Mouse (Mus musculus): ENCODE data around the gene Phlpp1. TPM values are rescaled to one million over a fixed set of nuclear protein-coding genes. Genes with fewer than 3 reads are reported as not detected.

The Phlpp1 gene
- total and polyA plus RNA-seq, 3 experiments = 5.0 to 9.4 TPM; not detected in 1

DNA sequence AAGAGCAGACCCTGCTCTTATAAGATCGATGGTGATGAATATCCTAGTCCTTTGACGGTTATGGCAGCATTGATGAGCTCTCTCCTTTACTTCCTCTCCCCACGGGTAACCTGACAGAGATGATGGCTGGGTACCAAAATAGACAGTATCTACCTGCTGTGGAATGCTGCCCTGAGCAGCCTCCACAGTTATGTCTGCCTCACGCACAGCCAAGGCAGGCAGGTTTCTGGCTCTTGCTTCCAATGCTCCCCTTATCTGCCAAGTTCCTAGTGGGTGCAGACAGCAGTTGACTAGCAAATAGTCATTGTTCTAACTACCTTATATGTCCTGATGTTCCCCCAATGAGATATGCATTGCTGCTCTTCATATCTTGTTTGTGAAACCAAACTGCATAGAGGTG lies 215.7 kb downstream of the Phlpp1 start:
- H3K36me3 ChIP-seq (ENCODE audit: control insufficient read depth in 1 of 2, insufficient read depth in 2 of 2, low read length in 2 of 2) = no peaks in the 10 kb centered on the region
- no peak overlapping the region for H3K4me3 ChIP-seq (ENCODE audit: control insufficient read depth in 1 of 2, insufficient read depth in 1 of 2, low read depth in 2 of 2, low read length in 2 of 2)
- TF ChIP-seq MEF2A (IDR thresholded peaks at IDR 0.05; ENCODE audit: extremely low read depth, insufficient replicate concordance, low read depth, low read length, poor library complexity, severe bottlenecking) (no peak), SIN3A (IDR thresholded peaks at IDR 0.05; ENCODE audit: low read length) (no peak), ELF1 (IDR thresholded peaks at IDR 0.05; ENCODE audit: low read depth, low read length) (no peak), UBTF (IDR thresholded peaks at IDR 0.05; ENCODE audit: borderline replicate concordance, insufficient read depth, low read depth, low read length) (no peak)
- H3K9ac ChIP-seq (ENCODE audit: control insufficient read depth, low read depth, low read length, poor library complexity, severe bottlenecking) = no peak overlapping the region
- no peaks in the 10 kb centered on the region for H3K4me1 ChIP-seq (ENCODE audit: control insufficient read depth in 1 of 2, insufficient read depth in 2 of 2, low read length in 2 of 2)
- no peaks in the 10 kb centered on the region for H3K79me2 ChIP-seq (ENCODE audit: control insufficient read depth, insufficient read depth, low read length, poor library complexity)
- H3K9me3 ChIP-seq (replicated peaks; ENCODE audit: insufficient read depth, low read length) = no peaks in the 10 kb centered on the region
- DNase-seq (ENCODE audit: low read depth, low spot score) = no peak
- H3K27ac ChIP-seq (ENCODE audit: control insufficient read depth, low read depth, low read length) = no peak overlapping the region
- no peaks in the 10 kb centered on the region for H3K27me3 ChIP-seq (ENCODE audit: control insufficient read depth in 1 of 2, insufficient read depth in 2 of 2, low read length in 2 of 2)

DNA sequence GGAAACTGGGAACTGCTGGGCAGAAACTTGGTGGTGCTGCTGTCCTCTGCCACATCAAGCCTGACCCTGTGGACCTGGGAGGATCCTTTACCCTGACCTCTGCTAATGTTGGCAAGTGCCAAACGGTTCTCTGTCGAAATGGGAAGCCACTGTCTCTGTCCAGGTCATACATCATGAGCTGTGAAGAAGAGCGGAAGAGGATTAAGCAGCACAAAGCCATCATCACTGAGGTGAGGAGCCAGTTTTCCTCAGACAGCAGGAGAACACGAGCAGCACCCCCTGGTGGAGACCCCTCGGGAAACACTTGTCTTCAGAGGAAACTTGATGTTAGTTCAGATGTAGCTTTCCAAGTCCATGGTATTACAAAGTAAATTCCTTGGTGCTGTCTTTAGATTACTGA lies 218.1 kb downstream of the Phlpp1 start:
- H3K36me3 ChIP-seq (ENCODE audit: control insufficient read depth in 1 of 2, insufficient read depth in 2 of 2, low read length in 2 of 2) = no peaks in the 10 kb centered on the region
- peak; percentile 80 for DNase-seq (ENCODE audit: low read depth, low spot score)
- H3K9ac ChIP-seq (ENCODE audit: control insufficient read depth, low read depth, low read length, poor library complexity, severe bottlenecking) = no peak overlapping the region
- H3K9me3 ChIP-seq (replicated peaks; ENCODE audit: insufficient read depth, low read length) = no peaks in the 10 kb centered on the region
- H3K27me3 ChIP-seq (ENCODE audit: control insufficient read depth in 1 of 2, insufficient read depth in 2 of 2, low read length in 2 of 2) = no peaks in the 10 kb centered on the region
- no peak overlapping the region for H3K4me3 ChIP-seq (ENCODE audit: control insufficient read depth in 1 of 2, insufficient read depth in 1 of 2, low read depth in 2 of 2, low read length in 2 of 2)
- no peak overlapping the region for H3K27ac ChIP-seq (ENCODE audit: control insufficient read depth, low read depth, low read length)
- TF ChIP-seq ZC3H11A (IDR thresholded peaks at IDR 0.05; ENCODE audit: low read depth, low read length) (peak; percentile 76), CTCF (IDR thresholded peaks at IDR 0.05 in 2 of 3, conservative IDR thresholded peaks at IDR 0.05 in 1 of 3; ENCODE audit: control insufficient read depth in 1 of 3, insufficient read depth in 1 of 3, low read depth in 2 of 3, low read length in 3 of 3, poor library complexity in 1 of 3, severe bottlenecking in 1 of 3) (peak; percentile 86 to 94 (median 93)), SMC3 (IDR thresholded peaks at IDR 0.05; ENCODE audit: low read depth, low read length) (peak; percentile 97), SIN3A (IDR thresholded peaks at IDR 0.05; ENCODE audit: low read length) (0 out of 2 replicates have a peak, but pooled peaks have one; percentile 17), RAD21 (IDR thresholded peaks at IDR 0.05; ENCODE audit: low read depth, low read length) (peak; percentile 77), USF2 (IDR thresholded peaks at IDR 0.05; ENCODE audit: borderline replicate concordance in 1 of 2, insufficient read depth in 1 of 2, low read depth in 1 of 2, low read length in 2 of 2) (no peak)
- H3K4me1 ChIP-seq (ENCODE audit: control insufficient read depth in 1 of 2, insufficient read depth in 2 of 2, low read length in 2 of 2) = no peaks in the 10 kb centered on the region
- H3K79me2 ChIP-seq (ENCODE audit: control insufficient read depth, insufficient read depth, low read length, poor library complexity) = no peaks in the 10 kb centered on the region

DNA sequence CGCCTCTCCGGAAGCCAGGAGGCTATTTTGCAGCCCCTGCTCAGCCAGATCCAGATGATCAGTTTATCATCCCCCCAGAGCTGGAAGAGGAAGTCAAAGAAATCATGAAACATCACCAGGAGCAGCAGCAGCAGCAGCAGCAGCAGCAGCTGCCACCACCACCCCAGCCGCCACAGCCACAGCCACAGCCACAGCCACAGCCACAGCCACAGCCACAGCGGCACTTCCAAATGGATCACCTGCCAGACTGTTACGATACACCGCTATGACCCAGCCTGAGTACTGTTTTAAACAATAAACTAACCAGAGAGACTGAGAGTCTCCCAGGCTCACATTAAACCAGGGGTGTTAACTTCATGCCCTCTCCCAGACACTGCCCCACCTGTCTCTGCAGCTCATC lies 221.5 kb downstream of the Phlpp1 start:
- no peaks in the 10 kb centered on the region for H3K27me3 ChIP-seq (ENCODE audit: control insufficient read depth in 1 of 2, insufficient read depth in 2 of 2, low read length in 2 of 2)
- 0 out of 2 replicates have a peak, but pooled peaks have one; percentile 2 for TF ChIP-seq SMC3 (IDR thresholded peaks at IDR 0.05; ENCODE audit: low read depth, low read length)
- no peak for TF ChIP-seq KAT2A (conservative IDR thresholded peaks at IDR 0.05; ENCODE audit: low read depth, low read length)
- no peak for TF ChIP-seq TBP (IDR thresholded peaks at IDR 0.05; ENCODE audit: low read depth, low read length)
- no peaks in the 10 kb centered on the region for H3K9me3 ChIP-seq (replicated peaks; ENCODE audit: insufficient read depth, low read length)
- H3K79me2 ChIP-seq (ENCODE audit: control insufficient read depth, insufficient read depth, low read length, poor library complexity) = no peaks in the 10 kb centered on the region
- DNase-seq (ENCODE audit: low read depth, low spot score) = no peak
- H3K4me1 ChIP-seq (ENCODE audit: control insufficient read depth in 1 of 2, insufficient read depth in 2 of 2, low read length in 2 of 2) = no peaks in the 10 kb centered on the region
- no peak overlapping the region for H3K4me3 ChIP-seq (ENCODE audit: control insufficient read depth in 1 of 2, insufficient read depth in 1 of 2, low read depth in 2 of 2, low read length in 2 of 2)
- H3K27ac ChIP-seq (ENCODE audit: control insufficient read depth, low read depth, low read length) = no peak overlapping the region
- H3K36me3 ChIP-seq (ENCODE audit: control insufficient read depth in 1 of 2, insufficient read depth in 2 of 2, low read length in 2 of 2) = no peaks in the 10 kb centered on the region
- H3K9ac ChIP-seq (ENCODE audit: control insufficient read depth, low read depth, low read length, poor library complexity, severe bottlenecking) = no peak overlapping the region

All from MEL (cell line).